ENCODE assay signal across 23 mouse cellular contexts in genomic region chr8:104593536-104594325, GRCm38 (mm10). TPM values are rescaled to one million over a fixed set of nuclear protein-coding genes. Genes with fewer than 3 reads are reported as not detected.
"Had no signal": no experiment of that assay in that cellular context is flagged by ENCODE, and none has a peak within 500 bp of the region (broad histone marks: within the 10 kb centered on the region; RNA-seq: fewer than 3 reads in every experiment).

No protein-coding gene starts in this region.

- H3K4me3 ChIP-seq: layer of hippocampus, adult 2 months; limb, embryonic 10.5 days; limb, embryonic 13.5 days; liver, embryonic 13.5 days; lung, embryonic 15.5 days; megakaryocyte, embryonic 14.5 days; midbrain, embryonic 10.5 days; midbrain, embryonic 15.5 days; neural tube, embryonic 12.5 days; neural tube, embryonic 15.5 days had no signal

- H3K9me3 ChIP-seq: limb, embryonic 10.5 days; limb, embryonic 13.5 days; liver, embryonic 13.5 days; lung, embryonic 15.5 days; megakaryocyte, embryonic 14.5 days; midbrain, embryonic 10.5 days; midbrain, embryonic 15.5 days; neural tube, embryonic 12.5 days; neural tube, embryonic 15.5 days had no signal

- DNase-seq: layer of hippocampus, adult 9-11 months; liver; liver, embryonic 13.5 days; right cerebral cortex, adult 18-20 months; right cerebral cortex, postnatal 14 days; right cerebral cortex, postnatal 4 days; thymus, adult 2 months; thymus, postnatal 14 days; thymus, postnatal 4 days had no signal

- H3K27me3 ChIP-seq: limb, embryonic 13.5 days; liver, embryonic 13.5 days; lung, embryonic 15.5 days; megakaryocyte, embryonic 14.5 days; midbrain, embryonic 15.5 days; neural tube, embryonic 12.5 days; neural tube, embryonic 15.5 days had no signal

- H3K9ac ChIP-seq: limb, embryonic 13.5 days; liver, embryonic 13.5 days; lung, embryonic 15.5 days; midbrain, embryonic 15.5 days; neural tube, embryonic 12.5 days; neural tube, embryonic 15.5 days had no signal

- ATAC-seq: midbrain, embryonic 15.5 days had no signal

- H3K4me2 ChIP-seq: limb, embryonic 13.5 days; liver, embryonic 13.5 days; lung, embryonic 15.5 days; midbrain, embryonic 15.5 days; neural tube, embryonic 12.5 days; neural tube, embryonic 15.5 days had no signal

- H3K27ac ChIP-seq: kidney, postnatal 0 days; layer of hippocampus, adult 2 months; limb, embryonic 10.5 days; limb, embryonic 13.5 days; liver, embryonic 13.5 days; lung, embryonic 15.5 days; midbrain, embryonic 10.5 days; midbrain, embryonic 15.5 days; neural tube, embryonic 12.5 days; neural tube, embryonic 15.5 days; stomach, postnatal 0 days had no signal

RNA-seq across cellular contexts. Expression of gene Cdh16, which starts 30.5 kb away (rescaled TPM):
- total RNA-seq: layer of hippocampus, adult 2 months; layer of hippocampus, postnatal 25 days; left cerebral cortex, adult 18-20 months; left cerebral cortex, postnatal 25 days had no signal
- polyA plus RNA-seq: limb, embryonic 10.5 days; limb, embryonic 13.5 days; liver, embryonic 13.5 days; midbrain, embryonic 10.5 days; midbrain, embryonic 15.5 days; neural tube, embryonic 12.5 days; neural tube, embryonic 15.5 days had no signal
